Mouse (Mus musculus): ENCODE results near the gene Fer1l5. TPM values are rescaled to one million over a fixed set of nuclear protein-coding genes. Genes with fewer than 3 reads are reported as not detected.

Fer1l5 gene
- total RNA-seq (2021) = under 1 TPM in 1 of 2 experiments, not detected in 1; 0.17 TPM
- 0.02 TPM in 2 replicates for polyA plus RNA-seq (2012; rRNA removed)
- long read RNA-seq, partial matches to known transcripts = 0 of 1 reads
- long read RNA-seq, other reads (novel, unspliced or antisense) = 1 of 1 reads

DNA sequence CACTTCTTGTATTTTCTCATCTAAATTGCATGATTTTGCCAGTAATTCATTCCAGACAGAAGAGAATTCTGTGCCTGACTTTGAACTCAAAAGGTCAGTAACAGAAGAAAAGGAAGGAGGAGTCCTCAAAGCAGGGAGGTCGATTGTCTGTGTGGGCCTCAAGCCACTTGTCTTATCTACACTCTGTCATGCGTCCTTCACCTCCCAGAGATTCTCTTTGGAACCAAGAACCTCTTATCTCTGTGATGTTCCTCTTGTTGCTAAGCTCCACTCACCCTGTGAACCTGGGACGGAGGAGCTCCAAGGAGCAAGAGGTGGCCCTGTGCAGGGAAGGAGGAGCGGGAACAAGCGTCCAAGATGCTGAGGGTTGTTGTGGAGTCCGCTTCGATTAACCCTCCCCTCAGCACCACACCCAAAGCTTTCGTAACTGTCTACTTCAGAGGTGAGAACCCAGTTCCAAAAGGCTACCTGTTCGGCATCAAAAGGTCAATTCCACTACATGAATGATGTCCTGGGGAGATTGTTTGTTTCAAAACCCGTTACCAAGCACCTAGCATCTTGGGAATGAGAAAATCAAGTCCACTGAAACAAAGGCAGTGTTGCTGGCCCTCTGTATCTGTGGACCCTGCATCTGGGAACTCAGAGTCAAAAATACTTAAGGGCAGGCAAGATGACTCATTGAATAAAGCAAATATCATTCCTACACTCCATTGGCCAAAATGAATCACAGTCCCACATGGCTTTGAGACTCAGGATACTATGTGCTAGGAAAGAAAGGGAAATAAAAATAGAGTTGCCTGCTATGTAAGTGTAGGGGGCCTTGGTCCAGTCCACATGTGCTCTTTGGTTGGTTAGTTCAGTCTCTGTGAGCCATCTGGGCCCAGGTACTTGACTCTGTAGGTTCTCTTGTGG lies at the start of gene Fer1l5:
Gene Fer1l5 (plus strand): TSS at position 358 of the 912 bp plus-strand sequence.
- DNase-seq = no peak

GRCm38 (mm10) chr1:36323076-36323475 lies 49.0 kb upstream of the Fer1l5 start:
- no peak for DNase-seq

- peak; percentile 68 for DNase-seq
These were observed 48.2 kb upstream of the Fer1l5 start for GRCm38 (mm10) chr1:36323746-36324448.

DNA sequence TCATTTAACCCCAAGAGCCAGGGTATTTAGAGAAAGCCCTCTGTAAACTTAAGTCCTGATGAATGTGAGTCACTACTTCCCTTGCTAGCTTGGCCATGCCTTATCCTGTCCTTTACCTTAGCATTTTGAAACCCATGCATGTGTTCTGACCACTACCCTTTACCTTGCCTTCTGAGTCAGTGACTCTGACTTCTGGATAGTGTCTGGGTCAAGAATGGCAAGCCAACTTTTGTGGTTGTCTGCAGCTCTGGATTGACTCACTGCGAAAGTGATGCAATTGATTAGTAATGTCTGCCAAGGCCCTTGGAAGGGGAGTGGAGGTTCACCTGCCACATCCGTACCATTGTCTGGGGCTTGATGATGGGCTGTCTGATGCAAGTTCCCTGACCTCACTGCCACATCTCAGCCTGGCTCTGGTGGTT lies 46.2 kb upstream of the Fer1l5 start:
- DNase-seq = peak; percentile 79

DNA sequence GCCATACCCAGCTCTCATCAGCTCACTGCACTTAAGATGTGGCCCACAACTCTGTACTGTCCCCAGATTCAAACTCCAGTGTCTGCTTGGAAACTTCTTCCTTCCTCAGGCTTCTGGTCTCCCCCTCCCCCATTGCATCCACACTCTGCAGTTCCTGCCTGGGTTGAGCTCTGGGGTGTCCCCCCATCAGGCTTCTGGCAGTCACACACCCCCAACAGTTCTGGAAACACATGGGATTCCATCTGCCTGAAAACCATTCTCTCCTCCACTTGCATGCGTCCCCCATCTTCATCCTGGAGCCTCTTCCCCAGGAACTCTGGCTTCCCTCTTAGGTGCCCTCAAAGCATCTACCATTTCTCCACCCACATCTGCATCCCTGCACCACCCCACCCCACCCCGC lies 45.3 kb upstream of the Fer1l5 start:
- DNase-seq = no peak

DNA sequence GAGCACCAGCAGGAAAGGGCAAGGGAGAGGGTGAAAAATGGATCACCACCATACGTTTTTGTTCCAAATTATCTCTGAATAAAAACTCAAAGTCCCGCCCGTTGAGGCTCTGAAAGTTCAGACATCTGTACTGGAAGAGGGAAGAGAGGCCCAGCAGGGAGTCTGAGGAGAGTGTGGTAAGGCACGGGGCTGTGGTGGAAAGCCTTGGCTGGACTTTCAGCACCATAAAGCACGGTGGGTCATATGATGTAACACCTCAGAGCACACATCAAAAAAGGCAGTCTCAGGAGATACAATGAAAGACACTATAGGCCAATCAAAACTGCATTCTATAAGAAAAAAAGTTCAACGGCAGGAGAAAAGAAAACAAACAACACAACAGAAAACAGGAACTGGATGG lies 40.3 kb upstream of the Fer1l5 start:
- DNase-seq = no peak

- no peak for DNase-seq
These were observed 38.9 kb upstream of the Fer1l5 start for GRCm38 (mm10) chr1:36332955-36333887.

GRCm38 (mm10) chr1:36342547-36342946 lies 29.5 kb upstream of the Fer1l5 start:
- no peak for DNase-seq

GRCm38 (mm10) chr1:36352351-36352750 lies 19.7 kb upstream of the Fer1l5 start:
- no peak for DNase-seq

GRCm38 (mm10) chr1:36356955-36357695 lies 15.0 kb upstream of the Fer1l5 start:
- no peak for DNase-seq

DNA sequence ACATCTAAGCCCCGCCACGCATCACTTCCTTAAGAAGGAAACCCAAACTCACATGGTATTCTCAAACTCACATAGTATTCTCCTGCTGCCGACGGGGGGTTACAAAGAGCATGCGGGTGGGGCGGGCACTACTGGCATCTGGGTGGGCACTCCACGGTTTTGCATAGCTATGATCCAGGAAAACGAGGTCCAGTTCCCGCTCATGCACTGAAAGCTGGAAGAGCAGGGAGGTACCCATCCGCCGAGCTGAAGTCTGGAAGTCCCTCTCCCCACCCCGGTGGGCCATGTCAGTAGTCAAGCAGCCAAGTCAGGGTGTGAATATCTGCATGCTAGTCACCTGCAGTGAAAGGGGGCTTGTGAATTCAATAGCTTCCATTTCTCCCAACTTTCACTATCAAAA lies 4.4 kb upstream of the Fer1l5 start:
- DNase-seq = peak; percentile 19

DNA sequence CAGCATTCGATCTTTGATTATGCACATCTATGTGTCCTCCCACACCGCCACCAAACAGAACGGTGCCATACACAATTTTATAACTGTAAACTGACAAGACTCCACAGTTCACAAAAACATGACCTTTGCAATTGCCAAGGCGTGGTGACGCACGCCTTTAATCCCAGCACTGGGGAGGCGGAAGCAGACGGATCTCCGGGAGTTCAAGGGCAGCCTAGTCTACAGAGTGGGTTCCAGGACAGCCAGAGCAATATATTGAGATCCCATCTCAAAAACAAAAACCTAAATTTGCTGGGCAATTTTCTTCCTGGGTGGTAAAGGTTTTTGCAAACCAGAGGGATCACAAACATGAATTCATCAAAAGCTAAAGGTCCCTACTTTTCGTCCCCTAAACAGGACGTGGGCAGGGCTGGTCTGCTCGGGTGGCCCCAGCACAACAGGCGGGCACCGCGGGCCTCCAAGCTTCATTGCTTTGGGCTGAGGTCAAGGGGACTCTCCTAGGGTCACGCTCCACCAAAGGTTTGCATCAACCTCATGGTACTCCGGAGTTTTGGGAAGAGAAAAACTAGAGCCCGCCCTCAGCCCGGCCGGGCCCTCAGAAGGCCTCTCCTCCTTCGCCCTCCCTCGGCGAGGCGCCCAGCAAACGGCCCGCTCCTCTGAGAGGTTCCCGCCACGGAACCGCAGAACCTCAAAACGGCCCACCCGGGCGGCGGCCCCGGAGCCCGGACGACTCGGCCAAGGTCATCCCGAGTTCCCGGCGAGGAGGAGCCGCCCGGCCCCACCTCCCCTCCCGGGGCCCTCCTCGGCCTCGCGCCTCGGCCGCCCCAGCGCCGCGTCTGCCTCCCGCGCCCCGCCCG lies 3.8 kb upstream of the Fer1l5 start:
- peak; percentile 91 for DNase-seq

- DNase-seq = peak; percentile 94
These were observed 3.0 kb upstream of the Fer1l5 start, which contains the start of gene Kansl3 for GRCm38 (mm10) chr1:36368969-36369645. Kansl3 (minus strand) TSS chr1:36369181.

DNA sequence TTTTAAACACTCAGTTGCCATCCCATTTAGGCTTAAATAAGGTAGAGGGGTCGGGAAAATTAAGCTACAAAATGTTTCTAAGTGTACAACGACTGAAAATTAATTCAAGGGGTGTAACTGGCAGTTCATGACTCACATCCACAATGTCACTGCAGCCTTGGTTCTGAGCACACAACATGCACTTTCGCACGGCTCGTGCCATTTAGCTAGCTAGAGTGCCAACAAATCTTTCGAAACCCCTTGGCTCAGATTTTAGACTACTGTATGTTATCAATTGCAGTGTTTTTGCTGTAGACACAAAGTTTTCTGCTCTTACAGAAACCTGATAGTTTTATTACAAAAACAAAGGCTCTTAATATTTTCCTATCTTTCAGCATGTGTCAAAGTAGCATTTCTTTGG lies 1.2 kb upstream of the Fer1l5 start:
- peak; percentile 79 for DNase-seq

GRCm38 (mm10) chr1:36378880-36379279 lies 6.8 kb downstream of the Fer1l5 start:
- DNase-seq = no peak

DNA sequence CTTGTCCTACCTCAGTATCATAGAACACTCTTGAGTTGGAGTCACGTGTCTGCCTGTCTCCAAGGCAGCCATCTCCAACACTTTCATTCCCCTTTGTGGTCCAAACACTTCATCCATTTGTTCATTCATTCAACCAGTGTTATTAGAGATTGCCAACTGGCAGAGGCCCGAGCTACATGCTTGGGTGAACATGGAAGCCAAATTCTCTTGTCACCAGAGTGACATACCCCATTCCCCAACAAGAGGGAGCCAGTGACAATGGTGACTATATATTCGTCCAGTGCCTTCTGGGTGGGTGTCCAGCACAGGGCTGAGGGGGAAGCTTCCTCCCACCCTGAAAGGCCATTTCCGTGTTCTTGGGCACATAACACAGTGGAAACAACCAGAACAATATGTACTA lies 7.5 kb downstream of the Fer1l5 start:
- DNase-seq = no peak

DNA sequence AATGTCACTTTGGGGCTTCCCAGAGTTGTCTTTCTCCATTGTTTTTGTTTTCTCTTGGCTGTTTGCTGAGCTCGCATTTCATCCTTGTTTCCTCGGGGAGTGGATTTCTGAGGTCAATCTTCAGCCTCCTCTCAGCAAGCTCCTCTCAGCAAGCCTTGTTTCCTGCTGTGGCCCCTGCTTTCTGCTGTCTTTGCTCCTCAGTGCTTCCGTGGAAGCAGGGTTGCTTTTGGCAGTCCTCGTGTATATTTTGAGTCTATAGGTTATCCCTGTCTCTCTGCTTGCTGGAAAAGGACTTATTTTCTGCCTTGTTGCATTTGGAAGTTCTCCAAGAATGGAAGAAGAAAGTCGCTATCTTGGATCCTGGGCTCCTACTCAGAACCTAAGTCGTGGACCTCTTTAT lies 24.9 kb downstream of the Fer1l5 start:
- no peak for DNase-seq

- DNase-seq = no peak
These were observed 29.4 kb downstream of the Fer1l5 start for GRCm38 (mm10) chr1:36401509-36401908.

DNA sequence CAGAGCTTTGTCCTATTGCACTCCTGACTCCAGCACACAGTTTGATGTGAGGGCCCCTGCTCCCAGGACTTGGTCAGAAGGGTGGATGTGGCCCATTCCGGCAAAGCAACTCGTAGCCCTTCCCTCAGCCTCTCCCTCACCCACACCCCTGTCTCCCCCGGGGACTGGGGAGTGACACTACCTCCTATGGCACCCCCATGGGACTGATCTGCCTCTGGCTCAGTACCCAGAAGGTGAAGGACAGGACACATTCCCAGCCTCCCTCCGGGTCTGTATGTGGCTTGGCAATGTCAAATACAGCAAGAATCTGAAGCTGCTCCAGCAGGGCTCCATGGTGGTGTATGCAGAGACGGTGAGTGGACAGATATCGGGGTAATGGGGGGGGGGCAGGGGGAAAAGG lies 32.4 kb downstream of the Fer1l5 start:
- peak; percentile 61 for DNase-seq
